Comparison of ENCODE assay signal across 15 mouse cellular contexts in the genomic region with DNA sequence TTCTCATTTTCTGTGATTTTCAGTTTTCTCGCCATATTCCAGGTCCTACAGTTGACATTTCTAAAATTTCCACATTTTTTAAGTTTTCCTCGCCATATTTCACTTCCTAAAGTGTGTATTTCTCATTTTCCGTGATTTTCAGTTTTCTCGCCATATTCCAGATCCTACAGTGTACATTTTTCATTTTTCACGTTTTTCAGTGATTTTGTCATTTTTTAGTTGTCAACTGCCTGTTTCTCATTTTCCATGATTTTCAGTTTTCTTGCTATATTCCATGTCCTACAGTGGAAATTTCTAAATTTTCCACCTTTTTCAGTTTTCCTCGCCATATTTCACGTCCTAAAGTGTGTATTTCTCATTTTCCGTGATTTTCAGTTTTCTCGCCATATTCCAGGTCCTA. TPM values are rescaled to one million over a fixed set of nuclear protein-coding genes. Genes with fewer than 3 reads are reported as not detected.
DNase-seq lines count a peak whose midpoint lies in the region; ATAC-seq and TF ChIP-seq lines count a peak whose summit lies in the region.
"Not testable (repeated sequence)": the region's sequence is repeated elsewhere in the genome, so short reads cannot be mapped to it uniquely, and the experiment has no call there.
"Had no signal": no experiment of that assay in that cellular context is flagged by ENCODE, and none has a peak within 500 bp of the region (broad histone marks: within the 10 kb centered on the region; RNA-seq: fewer than 3 reads in every experiment).

No protein-coding gene starts in this region.

- H3K4me1 ChIP-seq in embryonic facial prominence, embryonic 11.5 days (ENCODE audit: control insufficient read depth, insufficient read depth, low read length); liver, adult 2 months (ENCODE audit: control insufficient read depth, insufficient read depth, low read length); midbrain, embryonic 14.5 days (ENCODE audit: control insufficient read depth, insufficient read depth, low read length): not testable (repeated sequence)

- not testable (repeated sequence) for H3K27me3 ChIP-seq in embryonic facial prominence, embryonic 11.5 days (ENCODE audit: control insufficient read depth, insufficient read depth, low read length); liver, adult 2 months (ENCODE audit: control insufficient read depth, insufficient read depth, low read length); midbrain, embryonic 14.5 days (ENCODE audit: control insufficient read depth, insufficient read depth, low read length)

- not testable (repeated sequence) for ATAC-seq in embryonic facial prominence, embryonic 11.5 days (replicated peaks; ENCODE audit: insufficient number of reproducible peaks, low FRiP score, low TSS enrichment, low read depth); midbrain, embryonic 14.5 days (ENCODE audit: low FRiP score, low TSS enrichment)
- ATAC-seq in frontal cortex, adult (ENCODE audit: low TSS enrichment) = peak; percentile 31; the same call in 1 of the 2 replicates

- not testable (repeated sequence) for H3K9ac ChIP-seq in embryonic facial prominence, embryonic 11.5 days (replicated peaks; ENCODE audit: low read length); liver, adult 2 months (ENCODE audit: low read depth, low read length); midbrain, embryonic 14.5 days (replicated peaks; ENCODE audit: low read length)

- not testable (repeated sequence) for TF ChIP-seq CTCF in liver, adult 2 months (IDR thresholded peaks at IDR 0.05; ENCODE audit: low read depth, low read length)

- DNase-seq in 3T3-L1 (ENCODE audit: low read depth, low spot score) (peak; percentile 31), ZHBTc4 (ENCODE audit: low read depth, low spot score) (peak; percentile 9)
- DNase-seq in embryonic facial prominence, embryonic 11.5 days (ENCODE audit: low spot score) = peak; percentile 11
- DNase-seq in hindlimb bud, embryonic 11.5 days (ENCODE audit: extremely low spot score, low read depth, low spot score) = peak; percentile 73
- DNase-seq in liver, adult 2 months (ENCODE audit: extremely low read depth, low read depth, low spot score) = peak; percentile 17
- DNase-seq in midbrain, embryonic 14.5 days = peak; percentile 0
- DNase-seq in retina, postnatal 1 day = peak; percentile 37

- H3K4me2 ChIP-seq in embryonic facial prominence, embryonic 11.5 days (ENCODE audit: low read depth, low read length); midbrain, embryonic 14.5 days (ENCODE audit: low read length): not testable (repeated sequence)

- 79% methylated on average over 7 of the region's 9 CpGs for WGBS in embryonic facial prominence, embryonic 11.5 days
- 77% methylated on average over 8 of the region's 9 CpGs for WGBS in liver, adult 2 months
- 80% methylated on average over 7 of the region's 9 CpGs for WGBS in midbrain, embryonic 14.5 days

- H3K79me2 ChIP-seq in liver, adult 2 months (ENCODE audit: control insufficient read depth, insufficient read depth, low read length) = not testable (repeated sequence)

- not testable (repeated sequence) for TF ChIP-seq POLR2A in liver, adult 2 months (IDR thresholded peaks at IDR 0.05; ENCODE audit: extremely low read depth, insufficient read depth, low read length)

- H3K4me3 ChIP-seq in embryonic facial prominence, embryonic 11.5 days (ENCODE audit: low read depth, low read length); liver, adult 2 months (ENCODE audit: insufficient read depth, low read depth, low read length); midbrain, embryonic 14.5 days (replicated peaks; ENCODE audit: low read depth, low read length): not testable (repeated sequence)

- H3K27ac ChIP-seq in embryonic facial prominence, embryonic 11.5 days (replicated peaks; ENCODE audit: low read depth, low read length); liver, adult 2 months (replicated peaks; ENCODE audit: insufficient read depth, low read depth, low read length); midbrain, embryonic 14.5 days (replicated peaks; ENCODE audit: low read depth, low read length): not testable (repeated sequence)

- H3K9me3 ChIP-seq in embryonic facial prominence, embryonic 11.5 days (replicated peaks; ENCODE audit: control insufficient read depth, low read length); midbrain, embryonic 14.5 days (ENCODE audit: control insufficient read depth, low read length): not testable (repeated sequence)

- not testable (repeated sequence) for H3K36me3 ChIP-seq in embryonic facial prominence, embryonic 11.5 days (replicated peaks; ENCODE audit: control insufficient read depth, insufficient read depth, low read depth, low read length); liver, adult 2 months (ENCODE audit: control insufficient read depth, insufficient read depth, low read length); midbrain, embryonic 14.5 days (ENCODE audit: control insufficient read depth, insufficient read depth, low read length)

RNA-seq across cellular contexts. Expression of a gene that starts 4.1 kb away (rescaled TPM):
- not detected in 2 replicates for polyA plus RNA-seq in embryonic facial prominence, embryonic 11.5 days (2014; fragmentation: Nextera tagmentation; extraction: Ambion mirVana)
- not detected in 2 replicates for total RNA-seq in liver, adult 2 months (2014; rRNA removed)
- not detected in 2 replicates for polyA plus RNA-seq in liver, adult 2 months (2012; rRNA removed)
- polyA plus RNA-seq in midbrain, embryonic 14.5 days (2014; fragmentation: Nextera tagmentation; extraction: Ambion mirVana) = 0.49 TPM in 1 of 2 replicates, not detected in the other
- total RNA-seq: gastrocnemius, adult 2 months; layer of hippocampus, postnatal 14 days had no signal
- polyA plus RNA-seq: C2C12; embryonic facial prominence, embryonic 10.5 days; heart, embryonic 14.5 days; kidney, adult 2 months; limb, embryonic 12.5 days had no signal

RNA-seq across cellular contexts. Expression of a gene that starts 5.7 kb away (rescaled TPM):
- not detected in 2 replicates for polyA plus RNA-seq in embryonic facial prominence, embryonic 11.5 days (2014; fragmentation: Nextera tagmentation; extraction: Ambion mirVana)
- 0.34 TPM in 1 of 2 replicates, not detected in the other for total RNA-seq in liver, adult 2 months (2014; rRNA removed)
- polyA plus RNA-seq in liver, adult 2 months (2012; rRNA removed) = not detected in 2 replicates
- 0.58 TPM in 1 of 2 replicates, not detected in the other for polyA plus RNA-seq in midbrain, embryonic 14.5 days (2014; fragmentation: Nextera tagmentation; extraction: Ambion mirVana)
- total RNA-seq: gastrocnemius, adult 2 months had no signal
- polyA plus RNA-seq: C2C12; embryonic facial prominence, embryonic 10.5 days; heart, embryonic 14.5 days; kidney, adult 2 months; limb, embryonic 12.5 days had no signal

RNA-seq across cellular contexts. Expression of a gene that starts 6.5 kb away (rescaled TPM):
- not detected in 2 replicates for polyA plus RNA-seq in embryonic facial prominence, embryonic 11.5 days (2014; fragmentation: Nextera tagmentation; extraction: Ambion mirVana)
- total RNA-seq in liver, adult 2 months (2014; rRNA removed) = not detected in 2 replicates
- not detected in 2 replicates for polyA plus RNA-seq in liver, adult 2 months (2012; rRNA removed)
- polyA plus RNA-seq in midbrain, embryonic 14.5 days (2014; fragmentation: Nextera tagmentation; extraction: Ambion mirVana) = not detected in 2 replicates
- total RNA-seq: gastrocnemius, adult 2 months; layer of hippocampus, postnatal 14 days had no signal
- polyA plus RNA-seq: C2C12; embryonic facial prominence, embryonic 10.5 days; heart, embryonic 14.5 days; kidney, adult 2 months; limb, embryonic 12.5 days had no signal

RNA-seq across cellular contexts. Expression of a gene that starts 8.2 kb away (rescaled TPM):
- not detected in 2 replicates for polyA plus RNA-seq in embryonic facial prominence, embryonic 11.5 days (2014; fragmentation: Nextera tagmentation; extraction: Ambion mirVana)
- not detected in 2 replicates for total RNA-seq in liver, adult 2 months (2014; rRNA removed)
- not detected in 2 replicates for polyA plus RNA-seq in liver, adult 2 months (2012; rRNA removed)
- not detected in 2 replicates for polyA plus RNA-seq in midbrain, embryonic 14.5 days (2014; fragmentation: Nextera tagmentation; extraction: Ambion mirVana)
- total RNA-seq: gastrocnemius, adult 2 months; layer of hippocampus, postnatal 14 days had no signal
- polyA plus RNA-seq: C2C12; embryonic facial prominence, embryonic 10.5 days; heart, embryonic 14.5 days; kidney, adult 2 months; limb, embryonic 12.5 days had no signal

RNA-seq across cellular contexts. Expression of a gene that starts 9.9 kb away (rescaled TPM):
- not detected in 2 replicates for polyA plus RNA-seq in embryonic facial prominence, embryonic 11.5 days (2014; fragmentation: Nextera tagmentation; extraction: Ambion mirVana)
- total RNA-seq in liver, adult 2 months (2014; rRNA removed) = 0.46 and 1.1 TPM in 2 replicates
- not detected in 2 replicates for polyA plus RNA-seq in liver, adult 2 months (2012; rRNA removed)
- 0.50 and 0.59 TPM in 2 replicates for polyA plus RNA-seq in midbrain, embryonic 14.5 days (2014; fragmentation: Nextera tagmentation; extraction: Ambion mirVana)
- total RNA-seq: gastrocnemius, adult 2 months had no signal
- polyA plus RNA-seq: C2C12; embryonic facial prominence, embryonic 10.5 days; heart, embryonic 14.5 days; kidney, adult 2 months had no signal

Comparison
In these comparisons a context has a peak if more than half of its experiments do, and no peak if none do; other contexts are left out.
1. DNase-seq: peak in every context shown above with its lines; median percentile 73 in hindlimb bud, embryonic 11.5 days; 37 in retina, postnatal 1 day; 31 in 3T3-L1; 17 in liver, adult 2 months; 11 in embryonic facial prominence, embryonic 11.5 days; 9 in ZHBTc4; 0 in midbrain, embryonic 14.5 days.